Mouse (Mus musculus): Measurements from ENCODE around the gene Zfp1. TPM values are rescaled to one million over a fixed set of nuclear protein-coding genes. Genes with fewer than 3 reads are reported as not detected.

Zfp1 gene
- polyA plus RNA-seq, 1 experiment from 2014 or later: 25.1 TPM

DNA sequence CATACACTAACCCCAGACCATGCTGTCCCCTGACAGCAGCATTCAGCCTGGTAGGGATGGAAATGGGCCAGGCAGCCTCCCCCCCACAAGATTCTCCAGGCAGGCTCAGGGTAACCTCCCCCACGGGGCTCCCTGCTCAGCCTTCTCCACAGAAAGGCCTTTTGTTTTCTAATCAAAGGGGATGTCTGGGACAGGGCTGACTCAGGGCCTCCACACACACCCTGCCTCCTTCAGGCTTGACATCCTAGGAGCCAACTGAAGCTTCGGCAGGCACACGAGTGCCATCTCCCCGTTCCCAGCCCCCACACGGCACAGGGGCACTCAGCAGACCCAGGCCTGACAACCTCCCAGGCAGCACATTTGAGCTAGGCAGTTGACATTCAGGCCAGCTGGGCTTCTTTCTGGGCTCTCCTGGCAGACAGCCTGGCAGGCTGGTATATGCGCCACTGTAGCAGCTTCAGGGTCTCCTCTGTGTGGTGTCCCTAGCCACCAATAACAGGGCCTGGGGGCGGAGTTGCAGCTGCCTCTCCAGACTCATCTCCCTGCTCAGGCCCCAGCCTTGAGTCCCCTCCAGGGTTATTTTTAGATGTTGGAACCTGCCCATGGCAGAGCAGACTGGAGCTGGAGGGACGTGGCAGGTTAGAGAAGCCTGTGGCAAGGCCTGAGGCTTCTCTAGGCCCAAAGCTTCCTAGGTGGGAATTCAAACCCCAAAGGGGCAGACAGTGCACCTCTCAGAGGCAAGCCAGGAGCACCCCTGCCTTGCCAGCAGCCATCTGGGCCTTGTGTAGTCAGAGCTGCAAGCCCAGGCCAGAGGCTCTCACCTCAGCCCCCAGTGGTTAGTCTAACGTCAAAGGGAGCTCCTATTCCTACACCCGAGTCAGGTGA, 73.6 kb downstream of the Zfp1 start:
- Histone ChIP-seq H3K9ac (ENCODE audit: low read depth, low read length) (peak overlapping the region; percentile 52), H3K27me3 (ENCODE audit: control insufficient read depth, insufficient read depth, low read length) (no peaks in the 10 kb centered on the region), H3K36me3 (ENCODE audit: control insufficient read depth, insufficient read depth, low read length) (peaks cover 14% of the 10 kb centered on the region), H3K9me3 (ENCODE audit: control insufficient read depth, low read length) (no peaks in the 10 kb centered on the region), H3K4me2 (replicated peaks; ENCODE audit: low read depth, low read length) (peak overlapping the region; percentile 28), H3K27ac (ENCODE audit: low read depth, low read length) (peak overlapping the region; percentile 99), H3K4me1 (replicated peaks; ENCODE audit: control insufficient read depth, insufficient read depth, low read length) (peaks cover 20% of the 10 kb centered on the region), H3K4me3 (ENCODE audit: low read depth, low read length) (no peak overlapping the region)
- DNase-seq (ENCODE audit: low spot score) (peak; percentile 62), ATAC-seq (ENCODE audit: low FRiP score) (peak; percentile 80)
- 34% methylated on average over 10 of the region's 10 CpGs for WGBS

DNA sequence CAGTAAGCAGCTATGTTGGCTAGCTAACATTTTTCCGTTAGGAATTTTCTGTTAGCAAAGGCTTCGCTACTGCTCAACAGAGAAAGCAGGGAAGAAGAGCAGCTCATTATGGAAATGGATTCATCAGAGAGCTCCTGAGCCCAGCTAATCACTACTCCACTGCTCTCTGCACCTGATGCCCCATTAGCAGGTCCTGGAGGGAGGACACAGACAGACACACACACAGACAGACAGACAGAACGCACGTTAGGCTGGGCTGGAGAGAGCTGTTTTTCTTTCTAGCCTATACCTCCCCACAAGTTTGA, 74.2 kb downstream of the Zfp1 start:
- Histone ChIP-seq H3K4me2 (replicated peaks; ENCODE audit: low read depth, low read length) (peak overlapping the region; percentile 28), H3K36me3 (ENCODE audit: control insufficient read depth, insufficient read depth, low read length) (peaks cover 11% of the 10 kb centered on the region), H3K27me3 (ENCODE audit: control insufficient read depth, insufficient read depth, low read length) (no peaks in the 10 kb centered on the region), H3K4me1 (replicated peaks; ENCODE audit: control insufficient read depth, insufficient read depth, low read length) (peaks cover 20% of the 10 kb centered on the region), H3K9me3 (ENCODE audit: control insufficient read depth, low read length) (no peaks in the 10 kb centered on the region), H3K4me3 (ENCODE audit: low read depth, low read length) (no peak overlapping the region), H3K27ac (ENCODE audit: low read depth, low read length) (peak overlapping the region; percentile 99), H3K9ac (ENCODE audit: low read depth, low read length) (peak overlapping the region; percentile 52)
- WGBS: 63% methylated on average over 4 of the region's 4 CpGs
- ATAC-seq (ENCODE audit: low FRiP score): peak; percentile 51
- peak; percentile 51 for DNase-seq (ENCODE audit: low spot score)

DNA sequence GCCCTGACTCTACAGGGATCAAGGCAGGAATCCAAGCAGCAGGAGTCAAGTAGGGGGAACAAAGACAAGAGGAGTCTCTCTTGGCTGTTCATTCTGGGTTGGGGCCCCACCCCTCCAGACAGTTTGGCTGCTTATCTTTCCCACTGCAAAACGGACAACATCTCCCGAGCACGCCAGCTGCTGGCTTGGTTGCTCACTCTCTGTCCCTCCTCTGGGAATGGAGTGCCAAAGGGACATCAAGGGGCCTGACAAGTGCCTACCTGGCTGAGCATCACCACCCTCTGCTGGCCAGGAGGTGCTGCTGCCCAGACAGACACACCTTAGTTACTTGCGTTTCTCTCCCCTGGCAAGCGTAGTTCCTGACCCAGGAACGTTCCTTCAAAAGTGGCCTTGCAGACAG, 74.7 kb downstream of the Zfp1 start:
- Histone ChIP-seq H3K27ac (ENCODE audit: low read depth, low read length) (peak overlapping the region; percentile 99), H3K9ac (ENCODE audit: low read depth, low read length) (no peak overlapping the region), H3K27me3 (ENCODE audit: control insufficient read depth, insufficient read depth, low read length) (no peaks in the 10 kb centered on the region), H3K4me3 (ENCODE audit: low read depth, low read length) (no peak overlapping the region), H3K4me1 (replicated peaks; ENCODE audit: control insufficient read depth, insufficient read depth, low read length) (peaks cover 20% of the 10 kb centered on the region), H3K4me2 (replicated peaks; ENCODE audit: low read depth, low read length) (no peak overlapping the region), H3K9me3 (ENCODE audit: control insufficient read depth, low read length) (no peaks in the 10 kb centered on the region), H3K36me3 (ENCODE audit: control insufficient read depth, insufficient read depth, low read length) (peaks cover 9% of the 10 kb centered on the region)
- DNase-seq (ENCODE audit: low spot score): no peak
- ATAC-seq (ENCODE audit: low FRiP score): no peak
- WGBS: 67% methylated on average over 6 of the region's 6 CpGs

DNA sequence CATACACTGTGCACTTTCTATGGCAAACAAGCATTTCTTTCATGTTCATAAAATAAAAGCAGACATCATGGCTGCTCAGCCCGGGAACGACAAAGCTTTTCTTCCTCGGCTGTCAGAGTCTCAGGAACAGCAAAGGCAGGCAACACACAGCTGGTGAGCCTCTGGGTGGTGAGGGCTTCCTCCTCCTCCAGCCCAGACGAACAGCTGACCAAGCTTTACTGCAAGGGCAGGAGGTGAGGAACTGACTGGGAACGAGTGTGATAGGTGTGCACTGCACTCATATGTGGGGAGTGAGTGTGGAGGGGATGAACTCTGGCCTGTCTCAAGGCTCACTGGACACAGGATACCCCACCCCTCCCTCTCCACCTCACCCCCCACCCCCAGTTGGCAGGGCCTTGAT, 75.7 kb downstream of the Zfp1 start:
- no peak for DNase-seq (ENCODE audit: low spot score)
- ATAC-seq (ENCODE audit: low FRiP score): no peak
- no peak overlapping the region for H3K4me2 ChIP-seq (replicated peaks; ENCODE audit: low read depth, low read length)
- no peak overlapping the region for H3K4me3 ChIP-seq (ENCODE audit: low read depth, low read length)
- 57% methylated on average over 5 of the region's 5 CpGs for WGBS
- H3K9ac ChIP-seq (ENCODE audit: low read depth, low read length): no peak overlapping the region
- H3K27me3 ChIP-seq (ENCODE audit: control insufficient read depth, insufficient read depth, low read length): no peaks in the 10 kb centered on the region
- peaks cover 6% of the 10 kb centered on the region for H3K36me3 ChIP-seq (ENCODE audit: control insufficient read depth, insufficient read depth, low read length)
- H3K9me3 ChIP-seq (ENCODE audit: control insufficient read depth, low read length): no peaks in the 10 kb centered on the region
- H3K4me1 ChIP-seq (replicated peaks; ENCODE audit: control insufficient read depth, insufficient read depth, low read length): peaks cover 20% of the 10 kb centered on the region
- H3K27ac ChIP-seq (ENCODE audit: low read depth, low read length): 0 out of 2 replicates have a peak overlapping the region, but pooled peaks have one; percentile 2

DNA sequence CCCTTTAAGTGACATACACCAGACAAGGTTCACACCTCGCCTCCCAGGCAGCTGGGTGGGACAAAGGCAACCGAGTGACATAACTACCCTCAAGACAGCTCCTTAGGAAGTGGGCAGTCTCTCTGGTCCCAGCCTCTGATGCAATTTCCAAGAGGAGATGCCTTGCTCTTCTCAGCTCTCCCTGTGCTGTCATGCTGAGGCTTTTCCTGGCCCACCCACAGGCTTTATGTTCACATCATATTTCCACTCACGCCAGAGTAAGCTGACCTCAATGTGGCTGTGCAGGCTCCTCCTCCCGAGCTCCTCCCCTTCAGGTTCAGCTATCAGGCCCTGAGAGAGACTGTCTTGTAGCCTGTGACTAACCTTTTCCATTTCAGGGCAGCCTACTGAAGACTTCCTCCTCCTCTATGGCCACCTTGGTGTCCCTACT, 76.9 kb downstream of the Zfp1 start:
- H3K9ac ChIP-seq (ENCODE audit: low read depth, low read length): no peak overlapping the region
- 74% methylated on average over 4 of the region's 4 CpGs for WGBS
- ATAC-seq (ENCODE audit: low FRiP score) (no peak), DNase-seq (ENCODE audit: low spot score) (no peak)
- H3K9me3 ChIP-seq (ENCODE audit: control insufficient read depth, low read length): no peaks in the 10 kb centered on the region
- no peak overlapping the region for H3K4me3 ChIP-seq (ENCODE audit: low read depth, low read length)
- no peaks in the 10 kb centered on the region for H3K27me3 ChIP-seq (ENCODE audit: control insufficient read depth, insufficient read depth, low read length)
- peaks cover 4% of the 10 kb centered on the region; the same call in 1 of the 2 replicates for H3K36me3 ChIP-seq (ENCODE audit: control insufficient read depth, insufficient read depth, low read length)
- peaks cover 20% of the 10 kb centered on the region for H3K4me1 ChIP-seq (replicated peaks; ENCODE audit: control insufficient read depth, insufficient read depth, low read length)
- H3K27ac ChIP-seq (ENCODE audit: low read depth, low read length): no peak overlapping the region
- H3K4me2 ChIP-seq (replicated peaks; ENCODE audit: low read depth, low read length): no peak overlapping the region

Other genes starting within 250 kb of the Zfp1 start
- gene Fa2h, start 249.6 kb upstream of the Zfp1 start, polyA plus RNA-seq (2014; fragmentation: Nextera tagmentation; extraction: Ambion mirVana): 0.15 TPM in 1 of 2 replicates, not detected in the other
- 2.9 and 4.6 TPM in 2 replicates for gene Wdr59, start 121.3 kb upstream of the Zfp1 start, polyA plus RNA-seq (2014; fragmentation: Nextera tagmentation; extraction: Ambion mirVana)
- 48.3 and 48.7 TPM in 2 replicates for gene Znrf1, start 107.3 kb upstream of the Zfp1 start, polyA plus RNA-seq (2014; fragmentation: Nextera tagmentation; extraction: Ambion mirVana)
- 0.08 and 0.25 TPM in 2 replicates for gene Ldhd, start 13.0 kb upstream of the Zfp1 start, polyA plus RNA-seq (2014; fragmentation: Nextera tagmentation; extraction: Ambion mirVana)
- gene Ctrb1, start 47.6 kb downstream of the Zfp1 start, polyA plus RNA-seq (2014; fragmentation: Nextera tagmentation; extraction: Ambion mirVana): not detected in 2 replicates
- 43.3 and 47.3 TPM in 2 replicates for gene Bcar1, start 100.4 kb downstream of the Zfp1 start, polyA plus RNA-seq (2014; fragmentation: Nextera tagmentation; extraction: Ambion mirVana)
- 214 and 223 TPM in 2 replicates for gene Cfdp1, start 210.9 kb downstream of the Zfp1 start, polyA plus RNA-seq (2014; fragmentation: Nextera tagmentation; extraction: Ambion mirVana)
- 7.5 and 11.0 TPM in 2 replicates for gene Tmem170, start 233.3 kb downstream of the Zfp1 start, polyA plus RNA-seq (2014; fragmentation: Nextera tagmentation; extraction: Ambion mirVana)

Measured in hindbrain, embryonic 11.5 days (tissue).